Mouse (Mus musculus) frontal cortex, postnatal 25 days (tissue): Measurements from ENCODE around the gene Hdac6.
A peak's percentile ranks its signal among the peaks of the same experiment; 100 is the strongest.

Source experiments
- DNase-seq, 2 experiments: peaks; one replicate each; pipeline ENCODE4 v3.0.0; 2022; ENCODE audit warnings: low spot score in 2 of 2

Hdac6 gene

GRCm38 (mm10) chrX:7947108-7947899 is at the start of gene Hdac6:
Gene Hdac6, minus strand, starts transcription at chrX:7947889.
- no peak for DNase-seq

GRCm38 (mm10) chrX:7993068-7993735 is 45.5 kb upstream of the Hdac6 start:
- DNase-seq, result no peak

- no peak for DNase-seq
Measured at GRCm38 (mm10) chrX:7992379-7993067, 44.8 kb upstream of the Hdac6 start.

GRCm38 (mm10) chrX:7981368-7981767 is 33.7 kb upstream of the Hdac6 start:
- no peak for DNase-seq

- DNase-seq, result no peak
Measured at GRCm38 (mm10) chrX:7977892-7978291, 30.2 kb upstream of the Hdac6 start, which contains the start of gene Gata1. Gene Gata1, minus strand, starts transcription at chrX:7978071.

GRCm38 (mm10) chrX:7971292-7971691 is 23.6 kb upstream of the Hdac6 start:
- no peak for DNase-seq

- DNase-seq, result no peak
Measured at GRCm38 (mm10) chrX:7968899-7969298, 21.2 kb upstream of the Hdac6 start.

GRCm38 (mm10) chrX:7968226-7968625 is 20.5 kb upstream of the Hdac6 start:
- DNase-seq, result no peak

GRCm38 (mm10) chrX:7967596-7968201 is 20.0 kb upstream of the Hdac6 start:
- DNase-seq, result no peak

GRCm38 (mm10) chrX:7966161-7966560 is 18.5 kb upstream of the Hdac6 start:
- no peak for DNase-seq

- DNase-seq, result no peak
Measured at GRCm38 (mm10) chrX:7963829-7964626, 16.3 kb upstream of the Hdac6 start.

GRCm38 (mm10) chrX:7958868-7959267 is 11.2 kb upstream of the Hdac6 start:
- DNase-seq, result no peak

- no peak for DNase-seq
Measured at GRCm38 (mm10) chrX:7950091-7950490, 2.4 kb upstream of the Hdac6 start.

GRCm38 (mm10) chrX:7947900-7948492 is 307 bp upstream of the Hdac6 start:
- peak; percentile 76 to 83 for DNase-seq

GRCm38 (mm10) chrX:7945618-7946017 is 2.1 kb downstream of the Hdac6 start:
- no peak for DNase-seq

GRCm38 (mm10) chrX:7937667-7938066 is 10.0 kb downstream of the Hdac6 start:
- no peak for DNase-seq

GRCm38 (mm10) chrX:7936874-7937273 is 10.8 kb downstream of the Hdac6 start:
- DNase-seq, result no peak

GRCm38 (mm10) chrX:7928270-7928790 is 19.4 kb downstream of the Hdac6 start, which contains the start of gene Eras:
Gene Eras, minus strand, starts transcription at chrX:7928607.
- no peak for DNase-seq

- DNase-seq, result no peak
Measured at GRCm38 (mm10) chrX:7927116-7927515, 20.6 kb downstream of the Hdac6 start.

- DNase-seq, result no peak
Measured at GRCm38 (mm10) chrX:7926266-7926665, 21.4 kb downstream of the Hdac6 start.

GRCm38 (mm10) chrX:7922032-7922431 is 25.7 kb downstream of the Hdac6 start:
- DNase-seq, result no peak
